In the genomic region with DNA sequence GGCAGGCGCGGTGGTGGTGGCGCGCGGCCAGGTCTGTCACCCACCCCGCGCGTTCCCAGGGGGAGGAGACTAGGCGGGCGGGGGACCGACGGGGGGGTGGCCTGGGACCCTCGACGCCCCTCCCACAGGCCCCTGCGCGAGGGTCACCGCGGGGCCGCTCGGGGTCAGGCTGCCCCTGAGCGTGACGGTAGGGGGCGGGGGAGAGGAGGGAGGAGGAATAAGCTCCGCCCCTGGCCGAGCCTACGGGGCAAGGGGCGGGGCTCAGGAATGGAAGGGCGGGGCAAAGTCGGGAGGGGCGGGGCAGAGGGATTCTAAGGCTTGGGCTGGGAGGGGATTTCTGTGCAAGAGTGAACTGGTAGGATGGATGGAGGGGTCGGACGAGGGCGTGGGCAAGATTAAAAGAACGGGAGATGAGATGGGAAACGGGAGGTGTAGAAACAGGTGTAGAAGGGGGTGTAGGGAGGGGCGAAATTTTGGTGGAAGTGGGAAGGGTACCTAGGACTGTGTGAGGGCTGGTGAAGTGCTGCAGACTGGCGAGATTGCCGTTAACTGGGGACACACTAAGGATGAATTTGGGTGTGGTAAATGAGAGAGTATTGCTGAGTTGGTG, we compare ENCODE assay signal across 8 mouse cellular contexts. TPM values are rescaled to one million over a fixed set of nuclear protein-coding genes. Genes with fewer than 3 reads are reported as not detected.
DNase-seq lines count a peak whose midpoint lies in the region; ATAC-seq and TF ChIP-seq lines count a peak whose summit lies in the region.

No protein-coding gene starts in this region.

- DNase-seq in left cerebral cortex, adult 11 months (ENCODE audit: low spot score) = peak; percentile 47
- DNase-seq in left cerebral cortex, postnatal 36 days (ENCODE audit: low spot score in 2 of 2) = no peak
- peak; percentile 83 to 90 for DNase-seq in cerebellum, adult 18-20 months
- DNase-seq in forelimb bud, embryonic 11.5 days (ENCODE audit: low read depth, low spot score) = peak; percentile 88
- DNase-seq in intestine, embryonic 14.5 days (ENCODE audit: low spot score) = peak; percentile 93
- peak; percentile 92 for DNase-seq in lung, embryonic 14.5 days
- peak; percentile 64 for DNase-seq in urinary bladder, postnatal 10 days (ENCODE audit: low spot score)

- H3K9me3 ChIP-seq in intestine, embryonic 14.5 days (ENCODE audit: control insufficient read depth, low read length) = no peaks in the 10 kb centered on the region
- no peaks in the 10 kb centered on the region for H3K9me3 ChIP-seq in lung, embryonic 14.5 days (ENCODE audit: low read depth, low read length)
- no peaks in the 10 kb centered on the region for H3K9me3 ChIP-seq in neural tube, embryonic 14.5 days (ENCODE audit: control insufficient read depth, low read length)

- H3K36me3 ChIP-seq in intestine, embryonic 14.5 days (ENCODE audit: control insufficient read depth, insufficient read depth, low read length) = no peaks in the 10 kb centered on the region
- H3K36me3 ChIP-seq in lung, embryonic 14.5 days (ENCODE audit: insufficient read depth) = no peaks in the 10 kb centered on the region
- H3K36me3 ChIP-seq in neural tube, embryonic 14.5 days (ENCODE audit: control insufficient read depth, insufficient read depth, low read length) = no peaks in the 10 kb centered on the region

- H3K27me3 ChIP-seq in intestine, embryonic 14.5 days (replicated peaks; ENCODE audit: control insufficient read depth, insufficient read depth, low read length) = no peaks in the 10 kb centered on the region
- H3K27me3 ChIP-seq in lung, embryonic 14.5 days (ENCODE audit: insufficient read depth, low read length) = no peaks in the 10 kb centered on the region
- no peaks in the 10 kb centered on the region for H3K27me3 ChIP-seq in neural tube, embryonic 14.5 days (ENCODE audit: control insufficient read depth, insufficient read depth, low read length)

- H3K27ac ChIP-seq in intestine, embryonic 14.5 days (ENCODE audit: low read depth) = peak overlapping the region; percentile 88
- H3K27ac ChIP-seq in lung, embryonic 14.5 days (ENCODE audit: low read depth) = peak overlapping the region; percentile 97
- peak overlapping the region; percentile 98 for H3K27ac ChIP-seq in neural tube, embryonic 14.5 days (ENCODE audit: low read depth, low read length)

- H3K9ac ChIP-seq in intestine, embryonic 14.5 days (ENCODE audit: low read length) = peak overlapping the region; percentile 58
- peak overlapping the region; percentile 81 for H3K9ac ChIP-seq in lung, embryonic 14.5 days
- H3K9ac ChIP-seq in neural tube, embryonic 14.5 days (replicated peaks; ENCODE audit: low read depth, low read length) = peak overlapping the region; percentile 79

- peak overlapping the region; percentile 53 for H3K4me2 ChIP-seq in intestine, embryonic 14.5 days (ENCODE audit: low read length)
- peak overlapping the region; percentile 84 for H3K4me2 ChIP-seq in lung, embryonic 14.5 days
- H3K4me2 ChIP-seq in neural tube, embryonic 14.5 days (ENCODE audit: low read depth, low read length) = peak overlapping the region; percentile 55

- intact Hi-C loops in left cerebral cortex, postnatal 36 days (cut with DNase I) = loop anchor here (5.0 kb wide), 4 partner anchors 106 to 364 kb away; no protein-coding TSS in a partner anchor

- 2% methylated on average over 29 of the region's 38 CpGs for WGBS in intestine, embryonic 14.5 days
- 1% methylated on average over 30 of the region's 38 CpGs for WGBS in lung, embryonic 14.5 days
- WGBS in neural tube, embryonic 14.5 days = 2% methylated on average over 21 of the region's 38 CpGs

- no peak for TF ChIP-seq CTCF in lung, embryonic 14.5 days (IDR thresholded peaks at IDR 0.05; ENCODE audit: low read depth)

- peak overlapping the region; percentile 55 for H3K4me3 ChIP-seq in intestine, embryonic 14.5 days (ENCODE audit: low read depth, low read length)
- peak overlapping the region; percentile 76 for H3K4me3 ChIP-seq in lung, embryonic 14.5 days (ENCODE audit: low read depth, low read length)
- peak overlapping the region; percentile 90 for H3K4me3 ChIP-seq in neural tube, embryonic 14.5 days (ENCODE audit: low read depth, low read length)

- H3K4me1 ChIP-seq in intestine, embryonic 14.5 days (replicated peaks; ENCODE audit: control insufficient read depth, insufficient read depth, low read length) = peaks cover 35% of the 10 kb centered on the region
- H3K4me1 ChIP-seq in lung, embryonic 14.5 days (ENCODE audit: insufficient read depth) = 0 out of 2 replicates have a peak, but pooled peaks cover 5% of the 10 kb centered on the region
- peaks cover 12% of the 10 kb centered on the region for H3K4me1 ChIP-seq in neural tube, embryonic 14.5 days (ENCODE audit: control insufficient read depth, insufficient read depth, low read length)

- peak; percentile 40 for ATAC-seq in intestine, embryonic 14.5 days (replicated peaks; ENCODE audit: low FRiP score, low TSS enrichment, low read depth)
- ATAC-seq in lung, embryonic 14.5 days (ENCODE audit: insufficient read depth) = peak; percentile 9
- peak; percentile 1; the same call in 1 of the 2 replicates for ATAC-seq in neural tube, embryonic 14.5 days (ENCODE audit: low read depth)

RNA-seq across cellular contexts. Expression of gene Kat6b, which starts 19.9 kb away (rescaled TPM):
- 100 to 1,000 TPM; 107 to 111 TPM for total RNA-seq in left cerebral cortex, postnatal 36 days (2021)
- 18.0 and 19.6 TPM in 2 replicates for polyA plus RNA-seq in intestine, embryonic 14.5 days (2014; fragmentation: Nextera tagmentation; extraction: Ambion mirVana)
- 12.4 and 14.2 TPM in 2 replicates for polyA plus RNA-seq in lung, embryonic 14.5 days (2014; fragmentation: Nextera tagmentation; extraction: Ambion mirVana)
- 23.0 and 33.7 TPM in 2 replicates for polyA plus RNA-seq in neural tube, embryonic 14.5 days (2014; fragmentation: Nextera tagmentation; extraction: Ambion mirVana)

Comparison
In these comparisons a context has a peak if more than half of its experiments do, and no peak if none do; other contexts are left out.
1. DNase-seq: peak in left cerebral cortex, adult 11 months (single experiment), cerebellum, adult 18-20 months (2 of 2), forelimb bud, embryonic 11.5 days (single experiment), intestine, embryonic 14.5 days (single experiment), lung, embryonic 14.5 days (single experiment) and urinary bladder, postnatal 10 days (single experiment); none in left cerebral cortex, postnatal 36 days (0 of 2).
2. Peak in every context shown above with its lines, with median percentiles within 50 percentile points of each other: ATAC-seq, H3K27ac ChIP-seq, H3K4me2 ChIP-seq, H3K4me3 ChIP-seq and H3K9ac ChIP-seq.